In genomic region chr3:89183058-89183958, GRCm38 (mm10) we compare ENCODE assay signal across 7 mouse cellular contexts. TPM values are rescaled to one million over a fixed set of nuclear protein-coding genes. Genes with fewer than 3 reads are reported as not detected.
DNase-seq lines count a peak whose midpoint lies in the region; ATAC-seq lines count a peak whose summit lies in the region.

TSS of gene Fam189b (plus strand) at chr3:89183143.

- peak within 1 kb of the TSS; percentile 66 for H3K27ac ChIP-seq in embryonic facial prominence, embryonic 14.5 days (replicated peaks; ENCODE audit: low read depth, low read length)
- H3K27ac ChIP-seq in midbrain, embryonic 10.5 days (replicated peaks): peak within 1 kb of the TSS; percentile 95

- H3K9me3 ChIP-seq in embryonic facial prominence, embryonic 14.5 days (ENCODE audit: control insufficient read depth, low read length): no peaks in the 10 kb centered on the region
- H3K9me3 ChIP-seq in midbrain, embryonic 10.5 days (replicated peaks): no peaks in the 10 kb centered on the region

- intact Hi-C loops in left cerebral cortex, postnatal 4 days (cut with DNase I): no loop called here

- H3K4me2 ChIP-seq in embryonic facial prominence, embryonic 14.5 days (ENCODE audit: low read depth, low read length): peak within 1 kb of the TSS; percentile 73

- peak within 1 kb of the TSS; percentile 69 for H3K9ac ChIP-seq in embryonic facial prominence, embryonic 14.5 days (ENCODE audit: low read depth, low read length)

- no peaks in the 10 kb centered on the region for H3K27me3 ChIP-seq in embryonic facial prominence, embryonic 14.5 days (replicated peaks; ENCODE audit: control insufficient read depth, insufficient read depth, low read length)
- H3K27me3 ChIP-seq in midbrain, embryonic 10.5 days (ENCODE audit: low read depth, poor library complexity, severe bottlenecking): peaks cover 17% of the 10 kb centered on the region

- peak; percentile 62 to 74 for DNase-seq in adrenal gland, postnatal 4 days (ENCODE audit: low spot score in 2 of 2)
- DNase-seq in embryonic facial prominence, embryonic 14.5 days (ENCODE audit: low spot score): peak; percentile 95
- peak; percentile 87 to 91 for DNase-seq in heart, adult 18-20 months
- DNase-seq in kidney, adult 18-20 months: peak; percentile 78
- peak; percentile 90 for DNase-seq in left cerebral cortex, postnatal 4 days
- DNase-seq in midbrain, embryonic 10.5 days (ENCODE audit: low spot score): peak; percentile 88
- peak; percentile 71 for DNase-seq in skeletal muscle tissue, adult 2 months (ENCODE audit: low read depth, low spot score)

- WGBS in embryonic facial prominence, embryonic 14.5 days: 3% methylated on average over 32 of the region's 39 CpGs
- 6% methylated on average over 39 of the region's 39 CpGs for WGBS in midbrain, embryonic 10.5 days

- peak within 1 kb of the TSS; percentile 53 for H3K4me3 ChIP-seq in embryonic facial prominence, embryonic 14.5 days (ENCODE audit: low read depth, low read length)
- peak within 1 kb of the TSS; percentile 72 for H3K4me3 ChIP-seq in midbrain, embryonic 10.5 days

- peaks cover 54% of the 10 kb centered on the region for H3K36me3 ChIP-seq in embryonic facial prominence, embryonic 14.5 days (ENCODE audit: control insufficient read depth, insufficient read depth, low read length)
- peaks cover 59% of the 10 kb centered on the region for H3K36me3 ChIP-seq in midbrain, embryonic 10.5 days

- peaks cover 20% of the 10 kb centered on the region for H3K4me1 ChIP-seq in embryonic facial prominence, embryonic 14.5 days (ENCODE audit: control insufficient read depth, insufficient read depth, low read length)
- peaks cover 68% of the 10 kb centered on the region for H3K4me1 ChIP-seq in midbrain, embryonic 10.5 days

- peak; percentile 97 for ATAC-seq in embryonic facial prominence, embryonic 14.5 days (ENCODE audit: low read depth)

RNA-seq across cellular contexts. Expression of gene Fam189b, which starts in this region (rescaled TPM):
- 10 to 100 TPM; 27.2 to 34.1 TPM for total RNA-seq in adrenal gland, postnatal 4 days (2021)
- polyA plus RNA-seq in embryonic facial prominence, embryonic 14.5 days (2014; fragmentation: Nextera tagmentation; extraction: Ambion mirVana): 27.9 and 33.9 TPM in 2 replicates
- total RNA-seq in heart, adult 18-20 months (2021): 1 to 10 TPM; 3.7 to 4.7 TPM
- 10 to 100 TPM; 51.4 to 56.2 TPM for total RNA-seq in left cerebral cortex, postnatal 4 days (2021)
- polyA plus RNA-seq in midbrain, embryonic 10.5 days (2016; fragmentation: Nextera tagmentation; extraction: Ambion mirVana): 31.0 and 35.0 TPM in 2 replicates

Comparison
In these comparisons a context has a peak if more than half of its experiments do, and no peak if none do; other contexts are left out.
1. Peak in every context shown above with its lines: DNase-seq, ATAC-seq, H3K4me3 ChIP-seq and H3K27ac ChIP-seq.
2. RNA of gene Fam189b (total RNA-seq): 51.4 to 56.2 TPM in left cerebral cortex, postnatal 4 days and 27.2 to 34.1 TPM in adrenal gland, postnatal 4 days; 3.7 to 4.7 TPM in heart, adult 18-20 months; every median in the first group is over 4 times any median in the second.